Comparison of ENCODE assay signal across 31 mouse cellular contexts in the genomic region with DNA sequence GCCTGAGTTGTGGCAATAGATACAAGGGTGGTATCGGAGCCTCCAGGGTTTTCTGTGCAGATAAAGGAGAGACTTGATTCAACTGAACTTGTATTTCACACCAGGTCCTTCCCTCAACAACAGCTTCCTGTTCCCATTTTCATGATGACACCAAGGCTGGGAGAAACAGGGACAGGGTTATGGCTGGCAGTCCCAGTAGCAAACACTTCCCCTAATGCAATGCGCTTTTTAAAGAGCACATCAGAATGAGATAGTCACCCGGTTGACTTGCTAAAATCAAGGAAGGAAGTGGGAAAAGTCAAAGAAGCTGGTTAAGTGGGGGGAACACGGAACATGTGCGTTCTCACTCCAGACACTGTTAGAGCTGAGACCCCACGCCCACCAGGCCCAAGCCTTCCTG. TPM values are rescaled to one million over a fixed set of nuclear protein-coding genes. Genes with fewer than 3 reads are reported as not detected.
"Had no signal": no experiment of that assay in that cellular context is flagged by ENCODE, and none has a peak within 500 bp of the region (broad histone marks: within the 10 kb centered on the region; RNA-seq: fewer than 3 reads in every experiment).

No protein-coding gene starts in this region.

- H3K9me3 ChIP-seq: heart, embryonic 13.5 days; heart, embryonic 15.5 days; kidney, embryonic 15.5 days; limb, embryonic 10.5 days; limb, embryonic 12.5 days; liver, embryonic 13.5 days; liver, embryonic 15.5 days had no signal

- H3K27ac ChIP-seq: gastrocnemius, adult 2 months; heart, adult 2 months; heart, embryonic 13.5 days; heart, embryonic 15.5 days; hindbrain, embryonic 14.5 days; hindbrain, postnatal 0 days; kidney, embryonic 15.5 days; kidney, postnatal 0 days; limb, embryonic 10.5 days; limb, embryonic 12.5 days; liver, embryonic 13.5 days; liver, embryonic 15.5 days had no signal

- H3K4me1 ChIP-seq: heart, embryonic 13.5 days; heart, embryonic 15.5 days; limb, embryonic 12.5 days; liver, embryonic 15.5 days had no signal

- H3K36me3 ChIP-seq: liver, embryonic 15.5 days had no signal

- H3K4me2 ChIP-seq: heart, embryonic 11.5 days; heart, embryonic 13.5 days; heart, embryonic 15.5 days; hindbrain, embryonic 14.5 days; kidney, embryonic 15.5 days; limb, embryonic 12.5 days; liver, embryonic 11.5 days; liver, embryonic 13.5 days; liver, embryonic 15.5 days had no signal

- H3K27me3 ChIP-seq: heart, embryonic 13.5 days; heart, embryonic 15.5 days; limb, embryonic 12.5 days; liver, embryonic 13.5 days; liver, embryonic 15.5 days had no signal

- H3K4me3 ChIP-seq: gastrocnemius, adult 2 months; heart, adult 2 months; heart, embryonic 13.5 days; heart, embryonic 15.5 days; kidney, embryonic 15.5 days; limb, embryonic 10.5 days; limb, embryonic 12.5 days; liver, embryonic 13.5 days; liver, embryonic 15.5 days had no signal

- H3K9ac ChIP-seq: heart, embryonic 13.5 days; heart, embryonic 15.5 days; hindbrain, embryonic 14.5 days; kidney, embryonic 15.5 days; limb, embryonic 12.5 days; liver, embryonic 13.5 days; liver, embryonic 15.5 days had no signal

- DNase-seq: gastrocnemius, adult 2 months; gastrocnemius, postnatal 10 days; gastrocnemius, postnatal 25 days; heart, adult 11 months; heart, adult 2 months; heart, postnatal 14 days; heart, postnatal 36 days; kidney, adult 2 months; kidney, adult 9 months; kidney, postnatal 14 days; kidney, postnatal 36 days; layer of hippocampus, adult 9-11 months; layer of hippocampus, postnatal 36 days; liver; liver, embryonic 13.5 days had no signal

- ATAC-seq: intestine, postnatal 0 days had no signal

RNA-seq across cellular contexts. Expression of gene Gbx2, which starts 39.6 kb away (rescaled TPM):
- total RNA-seq: gastrocnemius, postnatal 10 days; gastrocnemius, postnatal 4 days; heart, postnatal 14 days; heart, postnatal 36 days had no signal
- polyA plus RNA-seq: frontal cortex, adult 2 months; heart, embryonic 15.5 days; heart, postnatal 0 days; intestine, embryonic 14.5 days; kidney, adult 2 months; kidney, postnatal 0 days; limb, embryonic 12.5 days had no signal
